Mouse (Mus musculus) embryonic facial prominence, embryonic 10.5 days (tissue): Measurements from ENCODE around the gene Secisbp2l. TPM values are rescaled to one million over a fixed set of nuclear protein-coding genes. Genes with fewer than 3 reads are reported as not detected.

ENCODE experiments used
- DNase-seq: peaks from one replicate; pipeline ENCODE4 v3.0.0-alpha.2; 2017; ENCODE audit warnings: low spot score
- H3K27ac ChIP-seq: fragments of 300-500 bp; sonication (generic); replicated peaks from 2 replicates; pipeline ENCODE4 v1.5.1; 2016; ENCODE audit warnings: mild to moderate bottlenecking
- H3K27me3 ChIP-seq: fragments of 300-500 bp; sonication (generic); replicated peaks from 2 replicates; pipeline ENCODE4 v1.6.1; 2016; ENCODE audit warnings: low read depth, mild to moderate bottlenecking; ENCODE audit not compliant: poor library complexity, severe bottlenecking
- H3K36me3 ChIP-seq: fragments of 300-500 bp; sonication (generic); replicated peaks from 2 replicates; pipeline ENCODE4 v1.6.1; 2016; ENCODE audit warnings: mild to moderate bottlenecking, moderate library complexity
- H3K4me1 ChIP-seq: fragments of 300-500 bp; sonication (generic); 2 replicates; pipeline ENCODE4 v1.6.1; 2016
- H3K4me3 ChIP-seq: fragments of 300-500 bp; sonication (generic); 2 replicates; pipeline ENCODE4 v1.5.1; 2016; ENCODE audit warnings: mild to moderate bottlenecking, moderate library complexity
- H3K9me3 ChIP-seq: fragments of 300-500 bp; sonication (generic); 2 replicates; pipeline ENCODE4 v1.6.1; 2016; ENCODE audit warnings: mild to moderate bottlenecking
- WGBS: fragments of 180-500 bp; shearing (Covaris S2); methylation state at CpG from one replicate; pipeline ENCODE4 v1.1.7; 2016; 5-methylcytosine and 5-hydroxymethylcytosine counted together
- polyA plus RNA-seq: library from polyadenylated mRNA; unstranded; fragments of >200 nt; fragmentation: Nextera tagmentation; extraction: Ambion mirVana; gene quantifications from 2 replicates; pipeline ENCODE4 v1.2.1, GENCODE M21; 2016

The Secisbp2l gene
- polyA plus RNA-seq, 1 experiment from 2014 or later, result 17.3 TPM

DNA sequence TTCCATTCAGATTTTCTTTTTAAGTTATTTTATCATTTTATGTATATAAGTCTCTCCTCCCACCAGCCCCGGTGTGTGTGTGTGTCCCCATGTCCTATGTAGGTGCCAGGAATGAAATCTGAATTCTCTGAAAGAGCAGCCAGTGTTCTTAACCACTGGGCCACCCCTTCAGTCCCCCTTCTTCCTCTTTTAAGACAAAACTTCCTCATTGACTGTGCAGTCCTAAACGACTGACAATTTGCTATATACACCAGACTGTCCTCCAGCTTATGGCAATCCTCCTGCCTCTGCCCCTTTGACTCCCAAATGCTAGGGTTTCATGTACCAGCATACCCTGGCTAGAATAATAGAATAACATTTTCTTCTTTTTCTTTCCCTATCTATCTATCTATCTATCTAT is 12.4 kb upstream of the Secisbp2l start:
- H3K4me1 ChIP-seq, result peaks cover 10% of the 10 kb centered on the region
- no peaks in the 10 kb centered on the region for H3K9me3 ChIP-seq
- H3K4me3 ChIP-seq, result no peak overlapping the region
- no peak for DNase-seq
- H3K27ac ChIP-seq, result no peak overlapping the region
- WGBS, result 79% methylated on average over 2 of the region's 2 CpGs
- no peaks in the 10 kb centered on the region for H3K36me3 ChIP-seq
- no peaks in the 10 kb centered on the region for H3K27me3 ChIP-seq

- no peak for DNase-seq
- Histone ChIP-seq H3K36me3 (no peaks in the 10 kb centered on the region), H3K27ac (no peak overlapping the region), H3K9me3 (no peaks in the 10 kb centered on the region), H3K4me3 (no peak overlapping the region), H3K4me1 (peaks cover 15% of the 10 kb centered on the region), H3K27me3 (no peaks in the 10 kb centered on the region)
- WGBS, result 79% methylated on average over 2 of the region's 2 CpGs
Measured at GRCm38 (mm10) chr2:125794166-125794565, 11.5 kb upstream of the Secisbp2l start.

- no peak overlapping the region for H3K27ac ChIP-seq
Measured at GRCm38 (mm10) chr2:125792879-125793261, 10.2 kb upstream of the Secisbp2l start.

DNA sequence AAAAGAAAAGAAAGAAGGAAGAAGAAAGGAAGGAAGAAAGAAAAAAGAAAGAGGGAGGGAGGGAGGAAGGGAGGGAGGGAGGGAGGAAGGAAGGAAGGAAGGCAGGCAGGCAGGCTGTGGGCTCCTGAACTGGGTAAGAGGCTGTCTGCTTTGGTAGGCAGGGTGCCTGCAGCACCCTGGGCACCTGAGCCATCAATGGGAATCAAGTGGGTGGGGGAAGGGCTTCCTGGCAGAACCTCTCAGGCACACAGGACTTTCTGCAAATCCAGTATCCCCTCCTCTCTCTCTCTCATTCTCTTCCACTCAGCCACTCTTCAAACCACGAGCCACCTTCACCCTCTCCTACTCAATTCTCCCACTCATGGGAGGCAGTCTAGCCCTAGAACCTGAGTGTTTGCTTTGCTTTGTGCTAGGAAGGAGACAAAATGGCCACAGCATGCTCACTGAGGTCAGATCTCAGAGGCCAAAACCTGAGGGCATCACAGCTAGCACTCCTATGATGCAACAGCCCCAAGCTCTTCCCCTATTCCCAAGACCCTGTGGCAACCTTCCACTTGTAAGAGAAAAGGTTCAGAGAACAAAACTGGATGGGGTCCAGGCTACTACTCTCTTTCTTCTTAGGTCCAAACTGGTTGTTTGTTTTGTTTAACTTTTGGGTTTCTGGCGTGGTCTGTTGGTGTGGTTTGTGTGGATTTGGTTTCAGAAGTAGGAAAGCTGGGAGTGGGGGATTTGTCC is 9.6 kb upstream of the Secisbp2l start:
- no peaks in the 10 kb centered on the region for H3K9me3 ChIP-seq
- WGBS, result 76% methylated on average over 2 of the region's 2 CpGs

More at GRCm38 (mm10) chr2:125792879-125793261, 10.2 kb upstream of the Secisbp2l start:
- Histone ChIP-seq H3K4me1 (peaks cover 16% of the 10 kb centered on the region), H3K27me3 (no peaks in the 10 kb centered on the region), H3K9me3 (no peaks in the 10 kb centered on the region), H3K36me3 (no peaks in the 10 kb centered on the region), H3K4me3 (no peak overlapping the region)
- whole genome bisulfite sequencing, result 89% methylated on average over 11 of the region's 11 CpGs
- no peak for DNase-seq

DNA sequence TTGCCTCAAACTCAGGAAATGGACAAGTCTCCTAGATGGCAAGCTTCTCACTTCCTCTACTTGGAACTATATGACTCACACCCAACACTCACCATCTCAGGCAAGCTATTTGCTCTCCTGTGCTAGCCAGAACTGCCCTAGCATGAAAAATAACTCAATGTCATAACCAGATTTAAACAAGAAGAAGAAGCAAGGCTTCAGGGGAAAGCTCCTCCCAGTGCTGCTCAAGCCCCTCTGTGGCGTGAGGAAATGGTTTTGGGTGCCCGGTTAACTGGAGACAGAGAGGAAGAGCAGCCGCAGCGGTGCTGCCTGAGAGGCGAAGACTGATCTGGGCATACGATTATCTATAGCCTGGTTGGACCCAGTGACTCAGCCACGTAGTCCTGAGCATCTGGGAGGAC is 8.8 kb upstream of the Secisbp2l start:
- H3K27me3 ChIP-seq, result no peaks in the 10 kb centered on the region
- no peak overlapping the region for H3K4me3 ChIP-seq
- H3K4me1 ChIP-seq, result peaks cover 16% of the 10 kb centered on the region
- no peaks in the 10 kb centered on the region for H3K36me3 ChIP-seq
- no peak overlapping the region for H3K27ac ChIP-seq
- WGBS, result 76% methylated on average over 7 of the region's 7 CpGs
- no peak for DNase-seq
- no peaks in the 10 kb centered on the region for H3K9me3 ChIP-seq

More for the DNA sequence above, 9.6 kb upstream of the Secisbp2l start:
- no peak for DNase-seq
- peaks cover 16% of the 10 kb centered on the region for H3K4me1 ChIP-seq
- H3K36me3 ChIP-seq, result no peaks in the 10 kb centered on the region
- no peak overlapping the region for H3K4me3 ChIP-seq
- no peaks in the 10 kb centered on the region for H3K27me3 ChIP-seq
- peak overlapping the region; percentile 40 for H3K27ac ChIP-seq

DNA sequence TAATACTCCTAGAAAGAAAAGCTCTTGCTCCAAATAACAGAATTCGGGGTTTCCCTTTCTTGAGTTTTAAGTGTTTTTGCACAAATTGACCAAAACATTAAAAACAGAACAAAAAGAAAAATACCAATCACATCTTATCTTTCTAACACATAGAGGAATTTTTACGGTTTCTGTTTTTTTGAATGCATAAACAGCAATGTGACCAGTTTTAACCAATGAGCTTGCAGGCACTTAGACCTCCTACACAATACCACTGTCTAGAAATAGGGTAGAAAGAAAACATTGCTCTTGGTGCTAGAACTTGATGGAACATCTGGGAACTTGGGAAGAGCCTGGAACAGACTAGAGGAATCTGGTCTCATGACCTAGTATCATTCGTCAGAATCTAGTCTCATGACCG is 7.6 kb upstream of the Secisbp2l start:
- no peaks in the 10 kb centered on the region for H3K9me3 ChIP-seq
- WGBS, result 95% methylated on average over 4 of the region's 4 CpGs
- H3K4me3 ChIP-seq, result no peak overlapping the region
- DNase-seq, result no peak
- H3K4me1 ChIP-seq, result peaks cover 16% of the 10 kb centered on the region
- no peaks in the 10 kb centered on the region for H3K36me3 ChIP-seq
- no peaks in the 10 kb centered on the region for H3K27me3 ChIP-seq
- no peak overlapping the region for H3K27ac ChIP-seq

DNA sequence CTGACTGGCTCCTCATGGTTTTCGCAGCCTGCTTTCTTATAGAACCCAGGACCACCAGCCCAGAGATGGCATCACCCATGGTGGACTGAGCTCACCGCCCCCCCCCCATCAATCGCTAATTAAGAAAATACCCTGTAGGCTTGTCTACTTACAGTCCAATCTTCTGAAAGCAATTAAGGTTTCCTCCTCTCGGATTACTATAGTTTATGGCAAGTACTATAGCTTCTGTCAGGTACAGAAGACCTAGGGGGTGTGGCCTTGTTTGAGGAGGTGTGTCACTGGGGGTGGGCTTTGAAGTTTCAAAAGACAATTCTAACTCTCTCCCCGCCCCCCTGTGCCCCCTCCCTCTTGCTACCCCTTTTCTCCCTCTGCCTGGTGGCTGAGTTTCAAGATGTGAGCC is 6.6 kb upstream of the Secisbp2l start:
- Histone ChIP-seq H3K4me1 (peaks cover 16% of the 10 kb centered on the region), H3K27me3 (no peaks in the 10 kb centered on the region), H3K4me3 (no peak overlapping the region), H3K36me3 (no peaks in the 10 kb centered on the region), H3K9me3 (no peaks in the 10 kb centered on the region), H3K27ac (no peak overlapping the region)
- DNase-seq, result no peak
- 67% methylated on average over 5 of the region's 5 CpGs for WGBS

DNA sequence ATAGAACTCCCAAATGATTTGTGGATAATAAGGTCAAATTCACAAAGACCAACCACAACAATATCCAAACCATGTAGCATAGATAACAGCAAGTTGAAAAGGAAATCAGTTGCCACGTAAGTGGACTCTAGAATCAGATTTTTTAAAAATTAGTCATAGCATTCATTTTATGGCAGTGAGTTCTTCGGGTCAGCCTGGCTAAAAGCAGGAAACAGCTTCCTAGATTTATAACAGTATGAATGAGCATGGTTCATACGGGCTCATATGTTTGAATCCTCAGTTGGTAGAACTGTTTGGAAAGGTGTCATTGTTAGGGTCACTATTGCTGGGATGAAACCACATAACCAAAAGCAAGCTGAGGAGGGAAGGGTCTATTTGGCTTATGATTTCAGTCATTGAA is 6.1 kb upstream of the Secisbp2l start:
- Histone ChIP-seq H3K27ac (no peak overlapping the region), H3K27me3 (no peaks in the 10 kb centered on the region), H3K4me3 (no peak overlapping the region), H3K36me3 (no peaks in the 10 kb centered on the region), H3K9me3 (no peaks in the 10 kb centered on the region), H3K4me1 (peaks cover 16% of the 10 kb centered on the region)
- WGBS, result 86% methylated on average over 3 of the region's 3 CpGs
- DNase-seq, result no peak

GRCm38 (mm10) chr2:125788351-125788750 is 5.7 kb upstream of the Secisbp2l start:
- no peak for DNase-seq
- no peaks in the 10 kb centered on the region for H3K27me3 ChIP-seq
- H3K4me1 ChIP-seq, result peaks cover 19% of the 10 kb centered on the region
- no peak overlapping the region for H3K27ac ChIP-seq
- H3K9me3 ChIP-seq, result no peaks in the 10 kb centered on the region
- H3K4me3 ChIP-seq, result no peak overlapping the region
- no peaks in the 10 kb centered on the region for H3K36me3 ChIP-seq

DNA sequence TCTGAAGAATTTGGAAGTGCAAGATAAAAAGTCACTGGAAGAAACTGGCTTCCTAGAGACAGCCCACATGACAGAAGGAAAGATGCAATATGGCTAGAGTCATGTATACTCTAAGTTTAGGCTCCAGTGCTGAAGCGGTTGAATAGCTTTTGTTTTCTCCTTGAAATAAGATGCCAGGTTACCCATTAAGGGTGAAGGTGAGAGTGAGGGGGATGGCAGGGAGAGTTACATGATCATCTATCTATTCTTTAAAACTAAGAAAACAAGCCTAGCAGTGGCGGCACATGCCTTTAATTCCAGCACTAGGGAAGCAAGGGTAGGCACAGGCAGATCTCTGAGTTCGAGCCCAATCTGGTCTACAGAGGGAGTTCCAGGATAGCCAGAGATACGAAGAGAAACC is 2.4 kb upstream of the Secisbp2l start:
- Histone ChIP-seq H3K27me3 (no peaks in the 10 kb centered on the region), H3K4me3 (no peak overlapping the region), H3K36me3 (no peaks in the 10 kb centered on the region), H3K4me1 (peaks cover 33% of the 10 kb centered on the region), H3K9me3 (no peaks in the 10 kb centered on the region), H3K27ac (no peak overlapping the region)
- 74% methylated on average over 4 of the region's 4 CpGs for WGBS
- DNase-seq, result no peak

DNA sequence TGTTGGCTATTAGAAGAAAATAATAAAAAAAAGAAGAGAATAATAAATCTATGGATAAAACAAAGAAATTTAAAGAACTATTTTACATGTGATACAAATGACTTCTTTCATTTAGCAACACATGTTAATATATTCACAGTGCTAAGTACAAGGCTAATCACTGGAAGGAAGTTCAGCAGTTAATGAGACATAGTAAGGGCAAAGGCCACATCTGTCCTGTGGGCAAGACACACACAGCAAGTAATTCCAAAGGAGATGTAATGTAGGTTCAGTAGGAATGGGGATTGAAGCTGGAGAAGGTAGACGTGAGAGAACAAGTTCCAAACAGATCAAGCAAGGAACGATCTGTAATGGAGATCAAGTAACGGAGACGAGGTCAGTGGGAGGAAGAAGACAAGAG is 1.7 kb upstream of the Secisbp2l start:
- Histone ChIP-seq H3K4me3 (no peak overlapping the region), H3K36me3 (no peaks in the 10 kb centered on the region), H3K27me3 (no peaks in the 10 kb centered on the region), H3K4me1 (peaks cover 30% of the 10 kb centered on the region), H3K27ac (no peak overlapping the region), H3K9me3 (no peaks in the 10 kb centered on the region)
- DNase-seq, result no peak
- WGBS, result 47% methylated on average over 4 of the region's 4 CpGs

GRCm38 (mm10) chr2:125783868-125784267 is 1.2 kb upstream of the Secisbp2l start:
- H3K4me3 ChIP-seq, result no peak overlapping the region
- H3K4me1 ChIP-seq, result peaks cover 26% of the 10 kb centered on the region
- no peak overlapping the region for H3K27ac ChIP-seq
- H3K27me3 ChIP-seq, result no peaks in the 10 kb centered on the region
- no peaks in the 10 kb centered on the region for H3K9me3 ChIP-seq
- H3K36me3 ChIP-seq, result no peaks in the 10 kb centered on the region
- no peak for DNase-seq
- WGBS, result 61% methylated on average over 4 of the region's 4 CpGs

DNA sequence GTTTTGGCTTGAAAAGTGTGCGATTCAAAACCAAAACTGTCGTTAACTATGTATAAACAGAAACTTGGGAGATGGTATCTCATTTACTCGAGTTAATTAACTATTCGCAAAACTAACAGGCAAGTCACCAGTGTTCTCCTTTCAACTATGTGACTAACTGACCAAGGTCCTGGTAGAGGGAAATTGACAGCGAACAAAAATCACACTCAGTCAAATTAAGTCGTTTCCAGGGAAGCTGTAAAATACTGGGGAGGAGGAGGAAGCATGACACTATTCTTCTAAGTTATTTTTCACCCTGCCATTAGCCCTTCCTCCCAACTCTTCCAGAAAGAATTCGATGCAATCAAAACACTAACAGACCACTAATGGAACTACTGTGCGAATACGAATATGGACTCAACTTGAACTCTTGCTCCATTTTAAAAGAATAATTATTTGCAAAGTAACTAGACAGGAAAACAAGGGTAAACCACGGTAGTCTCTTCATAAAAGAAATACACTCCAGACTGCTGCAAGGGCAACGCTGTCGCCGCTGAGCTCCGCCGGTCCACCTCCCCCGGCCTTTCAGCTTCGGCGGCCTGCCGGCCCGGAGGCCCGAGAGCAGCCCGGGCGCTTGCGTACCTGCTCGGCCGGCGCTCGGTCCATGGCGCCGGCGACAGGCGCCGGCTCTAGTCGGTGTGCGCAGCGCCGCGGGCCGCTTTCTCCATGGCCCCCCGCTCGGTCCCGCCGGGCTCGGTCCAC is 522 bp downstream of the Secisbp2l start:
- WGBS, result 4% methylated on average over 44 of the region's 44 CpGs
- Histone ChIP-seq H3K4me3 (peak overlapping the region; percentile 93), H3K36me3 (no peaks in the 10 kb centered on the region), H3K27ac (peak overlapping the region; percentile 92), H3K27me3 (no peaks in the 10 kb centered on the region), H3K9me3 (no peaks in the 10 kb centered on the region), H3K4me1 (peaks cover 26% of the 10 kb centered on the region)
- no peak for DNase-seq
